Mouse (Mus musculus) megakaryocyte, embryonic 14.5 days (primary cell): ENCODE measurements at regions not wholly inside any gene's neighbourhood (a gene's known extent, or its start where the extent isn't known, plus 50 kb on each side); places are given as distances from the start of the nearest gene placed in this dataset.

ENCODE experiments used
- FLI1 ChIP-seq: IDR thresholded peaks from 2 replicates; pipeline ENCODE4 v1.6.1; 2012; ENCODE audit warnings: low read length, inconsistent platforms, mixed read lengths
- GATA1 ChIP-seq: IDR thresholded peaks from 3 replicates; pipeline ENCODE4 v1.6.1; 2012; ENCODE audit warnings: mixed read lengths, low read length, inconsistent platforms, borderline replicate concordance

GRCm38 (mm10) chr13:39321111-39321510 is 360.4 kb upstream of the Slc35b3 start:
- TF ChIP-seq GATA1 (no peak), FLI1 (no peak)
